Mouse (Mus musculus) left cerebral cortex, adult 2 months (tissue): Measurements from ENCODE around the gene Dock9. TPM values are rescaled to one million over a fixed set of nuclear protein-coding genes. Genes with fewer than 3 reads are reported as not detected.

Experiments
- DNase-seq, 2 experiments: peaks; one replicate each; pipeline ENCODE4 v3.0.0; 2021 to 2022; ENCODE audit warnings: low spot score in 2 of 2, mixed read lengths in 1 of 2; ENCODE audit errors: extremely low spot score in 1 of 2
- H3K27ac ChIP-seq: fragments of 200-600 bp; 2 replicates; pipeline ENCODE4 v1.8.1; 2022
- H3K4me3 ChIP-seq: fragments of 200-600 bp; 2 replicates; pipeline ENCODE4 v1.8.1; 2022
- CTCF ChIP-seq: fragments of 200-600 bp; IDR thresholded peaks from 2 replicates; pipeline ENCODE4 v1.8.1; 2022; ENCODE audit warnings: antibody characterized with exemption, mild to moderate bottlenecking, moderate library complexity
- intact Hi-C: fragments of 180-260 bp; cut with DNase I; formaldehyde crosslinking; loops from one replicate; pipeline ENCODE4 v1.15.1; 2025
- total RNA-seq, 2 experiments: library from RNA; stranded (reverse); gene quantifications; 2 replicates each; pipeline ENCODE4 v1.2.3; 2021

The Dock9 gene
- total RNA-seq, 2 experiments from 2014 or later: 87.1 to 91.6 TPM

DNA sequence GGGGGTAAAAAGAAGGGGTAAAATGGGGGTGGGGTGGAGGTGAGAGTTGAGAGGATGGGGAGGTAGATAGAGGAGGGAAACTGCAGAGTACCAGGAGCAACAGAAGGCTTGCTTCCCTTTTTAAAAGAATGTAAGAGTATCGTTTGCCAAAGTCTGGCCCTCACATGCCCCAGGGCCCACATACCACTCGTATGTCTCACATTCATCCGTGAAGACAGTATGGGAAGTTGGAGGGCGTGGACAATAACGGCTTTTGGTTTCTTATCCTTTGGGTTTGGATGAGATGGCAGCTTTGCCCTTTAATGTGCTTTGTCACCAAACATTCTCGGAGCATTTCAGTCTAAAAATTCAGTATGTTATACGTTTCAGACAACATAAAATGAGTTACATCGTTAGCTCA, 24.9 kb upstream of the Dock9 start:
- intact Hi-C loops: no loop called here
- no peak for DNase-seq
- Histone ChIP-seq H3K4me3 (no peak overlapping the region), H3K27ac (no peak overlapping the region)
- TF ChIP-seq CTCF: no peak

DNA sequence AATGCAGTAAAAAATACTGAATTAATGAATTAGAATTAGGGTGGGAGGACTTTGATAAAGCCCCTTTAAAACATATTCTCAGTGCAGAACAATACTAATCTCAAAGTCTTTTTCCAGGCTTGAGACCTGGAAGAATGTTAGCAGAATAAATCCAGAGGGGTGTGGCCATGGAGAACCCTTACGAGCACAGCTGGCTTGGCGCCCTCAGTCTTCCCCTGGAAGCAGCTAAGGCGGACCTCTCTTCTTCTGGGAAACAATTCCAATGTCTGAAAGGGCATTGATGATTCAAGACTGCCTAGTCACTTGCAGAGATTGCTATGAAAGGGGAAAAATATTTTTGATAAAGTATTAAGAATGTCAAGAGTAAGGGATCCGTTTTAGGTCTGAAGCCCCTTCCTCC, 9.2 kb upstream of the Dock9 start:
- DNase-seq: no peak
- intact Hi-C loops: no loop called here
- TF ChIP-seq CTCF: no peak
- H3K4me3 ChIP-seq: no peak overlapping the region
- no peak overlapping the region for H3K27ac ChIP-seq

DNA sequence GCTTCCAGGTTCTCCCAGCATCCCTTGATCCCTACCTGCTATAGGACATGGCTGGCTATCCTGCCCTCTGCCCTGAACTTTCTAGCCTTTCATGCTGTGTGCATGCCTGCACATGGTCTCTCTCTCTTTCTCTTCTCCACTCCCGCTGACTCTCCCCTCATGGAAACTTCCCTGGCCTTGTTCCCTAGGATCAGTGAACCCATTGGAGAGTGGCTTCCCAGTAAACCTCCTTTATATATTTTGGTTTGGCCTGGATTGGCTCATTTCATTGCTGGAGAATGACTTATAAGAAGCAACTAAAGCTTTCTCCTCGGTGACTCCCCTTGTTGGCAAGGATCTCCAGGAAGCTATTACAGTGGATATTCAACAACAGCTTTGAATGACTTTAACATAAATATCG, 8.7 kb upstream of the Dock9 start:
- Histone ChIP-seq H3K4me3 (no peak overlapping the region), H3K27ac (no peak overlapping the region)
- DNase-seq: no peak
- TF ChIP-seq CTCF: no peak
- intact Hi-C loops: no loop called here

DNA sequence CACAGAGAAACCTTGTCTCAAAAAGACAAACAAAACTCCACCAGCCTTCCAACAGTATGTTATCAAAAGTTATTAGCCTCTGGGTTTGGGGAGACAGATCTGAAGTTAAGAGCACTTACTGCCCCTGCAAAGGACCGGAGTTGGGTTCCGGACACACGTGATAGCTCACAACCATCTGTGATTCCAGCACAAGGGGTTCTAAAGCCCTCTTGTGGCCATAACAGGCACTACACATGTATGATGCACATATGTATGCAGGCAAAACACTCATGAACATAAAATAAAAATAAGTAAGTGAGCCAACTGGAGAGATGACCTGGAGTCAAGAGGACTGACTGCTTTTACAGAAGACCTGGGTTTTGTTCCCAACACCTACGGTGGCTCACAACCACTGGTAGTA, 6.8 kb upstream of the Dock9 start:
- peak; percentile 57 for TF ChIP-seq CTCF
- intact Hi-C loops: no loop called here
- Histone ChIP-seq H3K27ac (no peak overlapping the region), H3K4me3 (no peak overlapping the region)
- DNase-seq: no peak

DNA sequence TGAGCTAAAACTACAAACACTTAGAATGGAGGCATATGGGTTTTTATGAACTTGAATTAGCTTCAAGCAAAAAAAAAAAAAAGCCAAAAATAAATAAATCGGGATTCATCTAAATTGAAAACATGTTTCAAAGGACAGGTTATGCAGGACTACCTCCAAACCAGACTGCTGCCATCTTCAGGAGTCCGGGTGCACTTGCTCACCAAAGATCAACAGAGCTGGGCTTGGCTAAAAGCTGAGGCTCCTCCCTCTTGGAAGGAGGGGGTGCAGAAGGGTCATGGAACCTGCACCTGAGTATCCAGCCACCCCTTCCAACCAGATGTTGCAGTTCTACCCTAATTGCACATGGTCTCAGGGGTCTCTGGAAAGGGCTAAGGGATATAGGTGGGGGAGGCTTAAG, 3.3 kb upstream of the Dock9 start:
- H3K4me3 ChIP-seq: no peak overlapping the region
- no peak for DNase-seq
- peak; percentile 30 for TF ChIP-seq CTCF
- intact Hi-C loops: no loop called here
- H3K27ac ChIP-seq: no peak overlapping the region

DNA sequence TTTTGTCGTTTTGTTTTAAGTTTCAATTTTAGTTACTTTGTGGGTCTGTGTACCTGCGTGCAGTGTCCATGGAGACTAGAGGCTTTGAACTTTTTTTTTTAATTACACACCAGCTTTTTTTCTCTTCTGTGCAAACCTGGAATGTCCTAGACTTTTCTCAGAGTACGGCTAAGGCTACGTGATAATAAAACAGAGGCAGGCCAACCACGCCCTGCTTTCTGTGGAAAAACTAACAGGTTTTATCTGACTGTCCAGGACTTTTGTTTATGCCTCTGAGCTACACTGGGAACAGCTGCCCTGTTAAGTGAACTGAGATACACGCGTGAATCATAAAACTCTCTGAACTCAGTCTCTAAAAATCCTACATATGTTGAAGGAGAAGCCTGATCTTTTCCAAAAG, 1.5 kb upstream of the Dock9 start:
- DNase-seq: no peak
- no peak overlapping the region; the same call in 1 of the 2 replicates for H3K4me3 ChIP-seq
- intact Hi-C loops: loop anchor here (2.0 kb wide), 1 partner anchor 80 kb away; the partner anchor contains the start of gene Ubac2
- no peak overlapping the region for H3K27ac ChIP-seq
- TF ChIP-seq CTCF: no peak

DNA sequence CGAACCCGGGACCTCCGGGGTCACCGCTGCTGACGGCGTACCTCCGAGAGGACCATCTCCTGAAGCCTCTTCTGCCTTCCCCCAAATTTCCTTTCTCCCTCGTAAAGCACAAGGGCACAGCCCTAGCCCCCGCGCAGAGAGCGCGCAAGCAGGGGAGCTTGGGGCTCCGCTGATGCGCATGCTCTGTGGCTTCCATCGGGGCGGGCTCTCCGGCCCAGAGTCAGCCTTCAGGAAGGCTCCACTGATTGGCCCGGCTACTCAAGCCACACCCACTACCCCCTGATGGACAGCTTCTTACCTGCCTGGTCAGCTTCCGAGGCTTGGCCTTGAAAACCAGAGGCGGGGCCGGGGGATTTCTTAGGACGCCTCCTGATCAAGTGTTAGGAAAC, 768 bp upstream of the Dock9 start:
- intact Hi-C loops: loop anchor here (2.0 kb wide), 1 partner anchor 80 kb away; the partner anchor contains the start of gene Ubac2
- H3K27ac ChIP-seq: peak overlapping the region; percentile 97
- peak; percentile 85 to 89 for DNase-seq
- TF ChIP-seq CTCF: no peak; the same call in 1 of the 2 replicates
- H3K4me3 ChIP-seq: peak overlapping the region; percentile 93

DNA sequence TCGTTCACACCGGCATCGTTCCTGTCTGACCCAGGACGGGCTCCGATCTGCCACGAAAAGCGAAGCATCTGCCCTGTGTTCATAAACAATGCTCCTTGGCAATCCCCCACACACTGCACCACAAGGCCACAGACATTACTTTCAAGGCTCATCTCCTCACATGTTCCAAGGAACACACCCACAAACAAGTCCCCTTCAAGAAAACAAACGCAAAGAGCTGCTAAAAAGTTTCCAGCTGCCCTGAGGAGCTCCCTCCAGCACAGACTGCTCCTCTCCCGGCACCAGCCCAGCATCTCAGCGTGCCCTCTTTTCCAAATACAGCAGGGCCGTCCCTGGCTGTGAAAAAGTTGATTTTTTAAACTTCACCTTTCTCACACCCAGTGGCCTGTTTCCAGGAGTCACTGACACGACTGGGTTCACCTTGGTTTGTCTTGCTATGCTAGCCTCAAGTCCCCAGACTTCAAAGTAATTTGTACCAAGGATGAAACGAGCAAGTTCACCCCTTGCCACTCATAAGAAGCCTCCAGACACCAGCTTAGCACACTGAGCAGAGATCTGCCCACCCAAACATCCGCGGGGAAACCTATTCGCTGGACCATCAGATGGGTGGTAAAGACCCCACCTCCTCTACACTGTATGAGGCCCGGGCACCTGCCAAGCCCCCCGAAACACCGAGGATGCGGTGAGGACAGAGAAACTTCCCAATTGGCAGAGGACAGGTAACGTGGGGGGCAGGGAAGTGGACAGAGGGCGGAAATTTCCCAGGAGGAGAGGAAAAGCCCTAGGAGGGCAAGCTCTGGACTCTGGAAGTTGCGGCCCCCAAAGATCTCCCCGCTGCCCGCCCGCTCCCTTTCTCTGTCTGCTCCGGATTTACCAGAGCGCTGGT, 823 bp downstream of the Dock9 start:
- intact Hi-C loops: no loop called here
- Histone ChIP-seq H3K4me3 (peak overlapping the region; percentile 93), H3K27ac (peak overlapping the region; percentile 97)
- DNase-seq: peak; percentile 16 to 20
- no peak for TF ChIP-seq CTCF

DNA sequence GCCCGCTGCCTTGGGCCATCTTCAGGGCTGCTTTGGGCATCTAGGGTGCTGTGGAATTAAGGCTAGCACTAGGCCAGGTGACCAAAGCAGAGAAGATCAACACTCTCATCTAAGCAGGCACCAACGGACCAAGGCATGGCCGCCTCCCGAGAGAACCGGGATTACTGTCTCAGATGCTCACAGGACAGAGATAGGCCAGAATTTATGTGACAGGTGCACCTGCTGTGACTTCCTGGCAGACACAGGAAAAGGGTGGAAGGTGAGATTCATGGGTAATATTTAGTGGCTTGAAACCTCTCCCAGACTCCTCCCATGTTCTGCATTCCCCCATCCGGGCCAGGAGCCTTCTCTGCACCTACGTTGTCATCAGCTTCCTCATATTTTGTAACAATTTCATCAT, 2.1 kb downstream of the Dock9 start:
- no peak for DNase-seq
- intact Hi-C loops: no loop called here
- no peak overlapping the region for H3K4me3 ChIP-seq
- TF ChIP-seq CTCF: no peak
- H3K27ac ChIP-seq: no peak overlapping the region

DNA sequence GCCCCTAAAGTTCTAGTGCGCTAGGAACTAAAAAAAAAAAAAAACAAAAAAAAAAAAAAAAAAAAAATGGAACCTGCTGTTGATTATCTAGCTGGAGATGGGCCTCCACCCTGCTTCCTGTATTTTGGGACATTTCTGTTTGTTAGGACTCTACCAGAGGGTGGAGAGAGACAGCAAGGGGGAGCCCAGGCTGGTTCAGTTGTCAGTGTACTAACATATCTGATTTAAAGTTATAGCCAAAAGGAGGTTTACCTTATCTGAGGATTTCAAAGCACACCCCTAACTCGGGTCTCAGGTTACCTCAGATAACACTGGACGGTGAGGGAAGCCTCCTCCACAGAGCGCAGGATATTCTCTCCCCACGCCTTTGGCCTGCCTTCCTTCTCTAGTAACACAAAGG, 4.0 kb downstream of the Dock9 start:
- DNase-seq: no peak
- no peak for TF ChIP-seq CTCF
- intact Hi-C loops: no loop called here
- H3K4me3 ChIP-seq: no peak overlapping the region
- no peak overlapping the region for H3K27ac ChIP-seq

DNA sequence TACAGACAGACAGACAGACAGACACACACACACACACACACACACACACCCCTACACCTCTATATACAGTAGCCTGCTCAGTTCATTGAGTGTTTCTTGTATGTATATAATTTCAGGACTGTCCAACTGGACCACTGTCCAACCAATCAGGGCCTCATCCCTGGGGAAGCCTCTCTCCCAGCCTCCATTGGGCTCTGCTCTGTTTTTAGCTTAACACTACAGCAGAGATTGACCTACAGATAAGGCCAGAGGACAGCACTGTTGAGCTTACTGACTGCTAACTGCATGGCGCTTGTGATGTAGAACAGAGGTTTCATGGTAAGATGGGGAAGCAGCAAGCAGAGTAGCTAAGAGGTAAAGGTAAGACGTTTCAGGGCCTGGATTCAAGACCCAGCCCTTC, 5.7 kb downstream of the Dock9 start:
- Histone ChIP-seq H3K4me3 (no peak overlapping the region), H3K27ac (no peak overlapping the region)
- no peak for TF ChIP-seq CTCF
- DNase-seq: no peak
- intact Hi-C loops: no loop called here

DNA sequence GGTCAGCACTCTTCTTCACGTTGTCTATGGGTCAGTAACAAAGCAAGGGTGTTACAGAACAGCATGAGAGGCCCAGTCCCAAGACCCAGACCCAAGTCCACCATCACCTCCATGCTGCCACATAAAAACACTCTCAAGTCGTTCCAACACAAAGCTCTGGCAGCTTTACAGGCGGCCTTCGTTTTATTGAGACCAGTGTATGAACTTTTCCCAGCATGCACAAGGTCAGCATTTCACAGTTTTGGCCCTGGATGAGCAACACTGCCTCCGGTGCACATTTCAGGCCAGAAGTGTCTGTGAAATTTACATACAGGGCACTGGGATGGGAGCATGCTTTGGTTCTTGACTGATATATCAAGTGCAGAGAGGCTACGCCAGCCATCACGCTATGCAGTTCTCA, 6.5 kb downstream of the Dock9 start:
- intact Hi-C loops: no loop called here
- no peak overlapping the region for H3K27ac ChIP-seq
- TF ChIP-seq CTCF: no peak
- no peak for DNase-seq
- no peak overlapping the region for H3K4me3 ChIP-seq

DNA sequence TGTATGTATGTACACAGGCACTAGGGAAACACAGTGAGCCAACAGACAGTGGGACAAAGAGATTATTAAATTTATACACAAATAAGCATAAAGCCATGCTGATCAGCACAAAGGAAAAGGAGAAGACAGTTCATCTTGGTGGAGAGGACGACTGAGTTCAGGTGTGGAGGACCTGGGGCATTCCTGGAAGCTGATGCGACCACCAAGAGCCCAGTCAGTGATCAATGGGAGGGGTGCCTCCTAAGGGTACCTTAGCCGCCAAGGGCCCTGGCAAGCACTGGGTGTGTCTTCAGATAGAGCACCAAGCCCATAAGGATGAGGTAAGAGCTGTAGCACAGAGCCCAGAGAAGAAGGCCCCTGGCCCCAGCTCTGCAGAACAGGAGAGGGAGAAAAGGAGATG, 8.4 kb downstream of the Dock9 start:
- DNase-seq: no peak
- H3K4me3 ChIP-seq: no peak overlapping the region
- no peak for TF ChIP-seq CTCF
- H3K27ac ChIP-seq: no peak overlapping the region
- intact Hi-C loops: no loop called here
